In the genomic region with DNA sequence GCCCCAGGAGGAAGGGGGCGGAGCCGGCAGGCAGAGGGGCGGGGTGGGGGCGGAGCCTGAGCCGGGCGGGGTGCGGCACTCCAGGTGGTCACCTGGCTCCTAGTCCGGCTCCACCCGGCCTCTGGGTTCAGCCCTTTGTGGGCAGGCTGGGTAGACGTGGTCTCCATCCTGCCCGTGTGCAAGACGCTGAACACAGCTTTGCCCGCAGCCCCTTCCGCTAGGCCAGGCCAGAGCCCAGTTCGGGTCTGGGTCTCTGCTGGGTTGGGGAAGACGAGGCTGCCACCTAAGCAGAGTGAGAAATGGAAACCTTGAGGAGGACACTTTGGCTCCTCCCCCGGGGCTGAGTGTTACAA, we compare ENCODE assay signal across 8 mouse cellular contexts.
A peak's percentile ranks its signal among the peaks of the same experiment; 100 is the strongest.
DNase-seq lines count a peak whose midpoint lies in the region; ATAC-seq lines count a peak whose summit lies in the region.

No protein-coding gene starts in this region.

- 3% methylated on average over 17 of the region's 17 CpGs for WGBS in kidney, embryonic 14.5 days
- WGBS in hindbrain, embryonic 14.5 days = 3% methylated on average over 17 of the region's 17 CpGs
- WGBS in midbrain, embryonic 15.5 days = 3% methylated on average over 16 of the region's 17 CpGs

- H3K9ac ChIP-seq in kidney, embryonic 14.5 days (ENCODE audit: low read depth, low read length) = peak overlapping the region; percentile 86; the same call in 1 of the 2 replicates
- peak overlapping the region; percentile 60 for H3K9ac ChIP-seq in hindbrain, embryonic 14.5 days
- peak overlapping the region; percentile 43 for H3K9ac ChIP-seq in midbrain, embryonic 15.5 days

- DNase-seq in kidney, postnatal 4 days = no peak
- peak; percentile 38 for DNase-seq in hindbrain, embryonic 14.5 days (ENCODE audit: low spot score)
- DNase-seq in gastrocnemius, adult 18-20 months (ENCODE audit: low spot score) = no peak
- DNase-seq in left cerebral cortex, postnatal 25 days (ENCODE audit: low spot score in 2 of 2) = no peak
- no peak for DNase-seq in thymus, adult 18-20 months

- peak overlapping the region; percentile 66 for H3K4me3 ChIP-seq in kidney, embryonic 14.5 days (ENCODE audit: low read length)
- peak overlapping the region; percentile 56 for H3K4me3 ChIP-seq in brown adipose tissue, adult 24 weeks (ENCODE audit: insufficient read depth, low read depth, low read length)
- peak overlapping the region; percentile 64 for H3K4me3 ChIP-seq in hindbrain, embryonic 14.5 days (replicated peaks; ENCODE audit: low read length)
- peak overlapping the region; percentile 78 for H3K4me3 ChIP-seq in midbrain, embryonic 15.5 days

- H3K36me3 ChIP-seq in kidney, embryonic 14.5 days (ENCODE audit: control insufficient read depth, insufficient read depth, low read length) = no peaks in the 10 kb centered on the region
- H3K36me3 ChIP-seq in hindbrain, embryonic 14.5 days (replicated peaks; ENCODE audit: control insufficient read depth, insufficient read depth) = no peaks in the 10 kb centered on the region
- H3K36me3 ChIP-seq in midbrain, embryonic 15.5 days (replicated peaks) = no peaks in the 10 kb centered on the region

- ATAC-seq in kidney, embryonic 14.5 days (ENCODE audit: low FRiP score, low TSS enrichment) = peak; percentile 88
- no peak; the same call in 1 of the 2 replicates for ATAC-seq in hindbrain, embryonic 14.5 days (ENCODE audit: low FRiP score)
- peak; percentile 85 for ATAC-seq in midbrain, embryonic 15.5 days (replicated peaks)

- intact Hi-C loops in left cerebral cortex, postnatal 25 days (cut with DNase I) = no loop called here

- H3K4me2 ChIP-seq in kidney, embryonic 14.5 days (replicated peaks; ENCODE audit: low read depth, low read length) = peak overlapping the region; percentile 94
- H3K4me2 ChIP-seq in hindbrain, embryonic 14.5 days (replicated peaks) = peak overlapping the region; percentile 98
- H3K4me2 ChIP-seq in midbrain, embryonic 15.5 days = peak overlapping the region; percentile 100

- peaks cover 10% of the 10 kb centered on the region; the same call in 1 of the 2 replicates for H3K4me1 ChIP-seq in kidney, embryonic 14.5 days (ENCODE audit: control insufficient read depth, insufficient read depth, low read length)
- H3K4me1 ChIP-seq in brown adipose tissue, adult 24 weeks (ENCODE audit: control insufficient read depth, insufficient read depth, insufficient read length, low read length) = no peaks in the 10 kb centered on the region
- H3K4me1 ChIP-seq in hindbrain, embryonic 14.5 days (replicated peaks; ENCODE audit: control insufficient read depth, insufficient read depth, low read length) = peaks cover 10% of the 10 kb centered on the region
- H3K4me1 ChIP-seq in midbrain, embryonic 15.5 days = peaks cover 19% of the 10 kb centered on the region

- H3K9me3 ChIP-seq in kidney, embryonic 14.5 days (ENCODE audit: control insufficient read depth, low read length) = no peaks in the 10 kb centered on the region
- H3K9me3 ChIP-seq in hindbrain, embryonic 14.5 days (ENCODE audit: control insufficient read depth, low read length) = no peaks in the 10 kb centered on the region
- H3K9me3 ChIP-seq in midbrain, embryonic 15.5 days = no peaks in the 10 kb centered on the region

- H3K27ac ChIP-seq in kidney, embryonic 14.5 days (ENCODE audit: low read depth, low read length) = no peak overlapping the region; the same call in 1 of the 2 replicates
- H3K27ac ChIP-seq in brown adipose tissue, adult 24 weeks (replicated peaks; ENCODE audit: low read depth, low read length) = no peak overlapping the region
- H3K27ac ChIP-seq in hindbrain, embryonic 14.5 days = peak overlapping the region; percentile 71; the same call in 1 of the 2 replicates
- H3K27ac ChIP-seq in midbrain, embryonic 15.5 days = peak overlapping the region; percentile 57

- no peaks in the 10 kb centered on the region for H3K27me3 ChIP-seq in kidney, embryonic 14.5 days (ENCODE audit: control insufficient read depth, insufficient read depth, low read length)
- peaks cover 20% of the 10 kb centered on the region for H3K27me3 ChIP-seq in hindbrain, embryonic 14.5 days (ENCODE audit: control insufficient read depth, insufficient read depth, low read length)
- H3K27me3 ChIP-seq in midbrain, embryonic 15.5 days (replicated peaks) = peaks cover 21% of the 10 kb centered on the region

Comparison
In these comparisons a context has a peak if more than half of its experiments do, and no peak if none do; other contexts are left out.
1. H3K27ac ChIP-seq: peak in hindbrain, embryonic 14.5 days (single experiment) and midbrain, embryonic 15.5 days (single experiment); none in kidney, embryonic 14.5 days (single experiment) and brown adipose tissue, adult 24 weeks (single experiment).
2. Peak in every context shown above with its lines, with median percentiles within 50 percentile points of each other: H3K4me2 ChIP-seq, H3K4me3 ChIP-seq and H3K9ac ChIP-seq.